ENCODE assay signal across 8 mouse cellular contexts in genomic region chr5:133487806-133488290, GRCm38 (mm10).
DNase-seq lines count a peak whose midpoint lies in the region; ATAC-seq lines count a peak whose summit lies in the region.

No protein-coding gene starts in this region.

- peak; percentile 88 for ATAC-seq in frontal cortex, adult (ENCODE audit: low TSS enrichment)
- ATAC-seq in heart, embryonic 16.5 days (replicated peaks; ENCODE audit: extremely low read depth, insufficient read depth, low FRiP score) = peak; percentile 96
- ATAC-seq in granulocyte monocyte progenitor cell, adult 5-6 weeks (replicated peaks; ENCODE audit: poor library complexity, severe bottlenecking) = no peak

- H3K4me3 ChIP-seq in heart, embryonic 16.5 days (ENCODE audit: low read length) = no peak overlapping the region

- no peaks in the 10 kb centered on the region for H3K36me3 ChIP-seq in heart, embryonic 16.5 days (ENCODE audit: control insufficient read depth, insufficient read depth)

- no peak overlapping the region for H3K9ac ChIP-seq in heart, embryonic 16.5 days (ENCODE audit: low read length)

- peak overlapping the region; percentile 8; the same call in 1 of the 2 replicates for H3K4me2 ChIP-seq in heart, embryonic 16.5 days (ENCODE audit: low read depth, low read length)

- no peaks in the 10 kb centered on the region for H3K9me3 ChIP-seq in heart, embryonic 16.5 days (replicated peaks; ENCODE audit: control insufficient read depth, low read length)

- 7% methylated on average over 5 of the region's 5 CpGs for WGBS in heart, embryonic 16.5 days

- H3K4me1 ChIP-seq in heart, embryonic 16.5 days (ENCODE audit: control insufficient read depth, insufficient read depth, low read length) = peaks cover 13% of the 10 kb centered on the region

- DNase-seq in retina, adult 2 months (ENCODE audit: low read depth, low spot score) = peak; percentile 28
- DNase-seq in retina, embryonic 14.5 days (ENCODE audit: low spot score) = no peak
- peak; percentile 71 to 77 for DNase-seq in left cerebral cortex, adult 18-20 months (ENCODE audit: low spot score in 2 of 2)
- peak; percentile 47 for DNase-seq in ovary, postnatal 36 days (ENCODE audit: low spot score)
- DNase-seq in B cell, adult 2 months = no peak

- H3K27me3 ChIP-seq in heart, embryonic 16.5 days (ENCODE audit: control insufficient read depth, insufficient read depth, low read length) = no peaks in the 10 kb centered on the region

- peak overlapping the region; percentile 95 for H3K27ac ChIP-seq in heart, embryonic 16.5 days (ENCODE audit: low read length)

Comparison
In these comparisons a context has a peak if more than half of its experiments do, and no peak if none do; other contexts are left out.
1. DNase-seq: peak in retina, adult 2 months (single experiment), left cerebral cortex, adult 18-20 months (2 of 2) and ovary, postnatal 36 days (single experiment); none in retina, embryonic 14.5 days (single experiment) and B cell, adult 2 months (0 of 2).